Mouse (Mus musculus): ENCODE results near the gene Map3k9.

- TF ChIP-seq POLR2AphosphoS5 (IDR thresholded peaks at IDR 0.05; ENCODE audit: insufficient replicate concordance, low read depth, low read length) (no peak), CTCF (IDR thresholded peaks at IDR 0.05; ENCODE audit: low read depth, low read length) (no peak)
Observed at GRCm38 (mm10) chr12:81719161-81719560, 61.8 kb downstream of the Map3k9 start.

Data from G1E (cell line).